Mouse (Mus musculus): Measurements from ENCODE around the gene Elf4. TPM values are rescaled to one million over a fixed set of nuclear protein-coding genes. Genes with fewer than 3 reads are reported as not detected.

The Elf4 gene
- total and polyA plus RNA-seq, 3 experiments, result 3.4 to 15.3 TPM; not detected in 1

DNA sequence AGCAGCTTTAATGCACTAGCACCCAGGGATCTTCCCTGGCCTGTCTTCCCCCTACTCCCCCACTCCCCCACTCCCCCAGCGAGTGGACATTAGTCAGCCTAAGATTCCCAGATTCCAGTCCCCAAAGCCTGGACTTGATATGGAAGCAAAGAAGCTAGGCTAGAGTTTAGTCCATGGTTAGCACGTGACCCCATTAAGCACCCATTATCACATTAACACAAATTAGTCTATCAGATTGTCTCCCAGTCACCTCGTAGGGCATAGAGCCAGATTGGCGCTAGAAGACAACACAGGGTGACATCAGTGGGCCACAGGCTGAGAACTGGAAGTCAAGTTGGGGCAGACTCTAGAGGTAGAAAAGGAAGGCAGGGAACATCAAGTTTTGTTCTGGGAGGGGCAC, 1.9 kb downstream of the Elf4 start:
- H3K9me3 ChIP-seq (replicated peaks; ENCODE audit: insufficient read depth, low read length), result no peaks in the 10 kb centered on the region
- no peaks in the 10 kb centered on the region for H3K27me3 ChIP-seq (ENCODE audit: control insufficient read depth in 1 of 2, insufficient read depth in 2 of 2, low read length in 2 of 2)
- H3K36me3 ChIP-seq (ENCODE audit: control insufficient read depth in 1 of 2, insufficient read depth in 2 of 2, low read length in 2 of 2), result peaks cover 0 to 8% of the 10 kb centered on the region in 2 experiments; a peak in 1 of 4 replicates
- DNase-seq (ENCODE audit: low read depth, low spot score), result peak; percentile 23
- H3K79me2 ChIP-seq (ENCODE audit: control insufficient read depth, insufficient read depth, low read length, poor library complexity), result no peaks in the 10 kb centered on the region; the same call in 1 of the 2 replicates
- no peak overlapping the region for H3K9ac ChIP-seq (ENCODE audit: control insufficient read depth, low read depth, low read length, poor library complexity, severe bottlenecking)
- H3K4me3 ChIP-seq (ENCODE audit: control insufficient read depth in 1 of 2, insufficient read depth in 1 of 2, low read depth in 2 of 2, low read length in 2 of 2), result no peak overlapping the region
- H3K27ac ChIP-seq (ENCODE audit: control insufficient read depth, low read depth, low read length), result no peak overlapping the region
- TF ChIP-seq USF1 (IDR thresholded peaks at IDR 0.05; ENCODE audit: low read depth, low read length) (peak; percentile 78), RAD21 (IDR thresholded peaks at IDR 0.05; ENCODE audit: low read depth, low read length) (no peak), BHLHE40 (IDR thresholded peaks at IDR 0.05; ENCODE audit: borderline replicate concordance, low read depth, low read length) (peak; percentile 62; the same call in 1 of the 2 replicates), RCOR1 (IDR thresholded peaks at IDR 0.05; ENCODE audit: low read depth, low read length) (0 out of 2 replicates have a peak, but pooled peaks have one; percentile 10), SMC3 (IDR thresholded peaks at IDR 0.05; ENCODE audit: low read depth, low read length) (no peak)
- H3K4me1 ChIP-seq (ENCODE audit: control insufficient read depth in 1 of 2, insufficient read depth in 2 of 2, low read length in 2 of 2), result peaks cover 1 to 13% of the 10 kb centered on the region in 2 experiments; a peak in 2 of 4 replicates

DNA sequence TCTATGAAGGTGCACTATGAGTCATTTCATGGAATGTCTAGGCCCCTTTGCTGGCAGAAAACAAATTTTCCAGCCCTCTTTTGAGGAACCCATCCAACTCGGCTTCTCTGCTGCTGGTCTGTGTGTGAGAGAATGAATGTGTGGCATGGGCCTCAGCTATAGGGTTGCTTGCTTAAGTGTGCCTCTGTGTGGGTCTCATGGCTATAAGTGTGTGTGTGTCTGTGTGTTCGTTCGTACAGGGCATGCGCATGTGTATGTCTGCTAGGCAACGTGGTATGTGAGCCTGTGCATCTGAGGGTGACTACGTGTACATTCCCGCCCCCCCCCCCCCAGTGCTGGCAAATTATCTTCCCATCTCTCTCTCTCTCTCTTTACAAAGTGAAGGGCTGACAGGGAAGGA, 2.4 kb downstream of the Elf4 start:
- no peak for TF ChIP-seq ETS1 (IDR thresholded peaks at IDR 0.05; ENCODE audit: low read depth, low read length)
- TF ChIP-seq NELFE (IDR thresholded peaks at IDR 0.05; ENCODE audit: low read depth, low read length), result no peak
- TF ChIP-seq BHLHE40 (IDR thresholded peaks at IDR 0.05; ENCODE audit: borderline replicate concordance, low read depth, low read length), result no peak
- no peak for TF ChIP-seq ZNF384 (IDR thresholded peaks at IDR 0.05; ENCODE audit: low read depth, low read length)
- TF ChIP-seq RCOR1 (IDR thresholded peaks at IDR 0.05; ENCODE audit: low read depth, low read length), result no peak
- no peak for TF ChIP-seq TAL1 (IDR thresholded peaks at IDR 0.05; ENCODE audit: low read length)
- TF ChIP-seq CTCF (IDR thresholded peaks at IDR 0.05 in 2 of 3, conservative IDR thresholded peaks at IDR 0.05 in 1 of 3; ENCODE audit: control insufficient read depth in 1 of 3, insufficient read depth in 1 of 3, low read depth in 2 of 3, low read length in 3 of 3, poor library complexity in 1 of 3, severe bottlenecking in 1 of 3), result no peak
- no peak for TF ChIP-seq POLR2AphosphoS2 (IDR thresholded peaks at IDR 0.05; ENCODE audit: low read length)
- TF ChIP-seq POLR2AphosphoS5 (IDR thresholded peaks at IDR 0.05; ENCODE audit: borderline replicate concordance, low read depth, low read length), result no peak
- Histone ChIP-seq H3K4me3 (ENCODE audit: control insufficient read depth in 1 of 2, insufficient read depth in 1 of 2, low read depth in 2 of 2, low read length in 2 of 2) (no peak overlapping the region), H3K9me3 (replicated peaks; ENCODE audit: insufficient read depth, low read length) (no peaks in the 10 kb centered on the region), H3K79me2 (ENCODE audit: control insufficient read depth, insufficient read depth, low read length, poor library complexity) (no peaks in the 10 kb centered on the region; the same call in 1 of the 2 replicates), H3K27ac (ENCODE audit: control insufficient read depth, low read depth, low read length) (no peak overlapping the region), H3K9ac (ENCODE audit: control insufficient read depth, low read depth, low read length, poor library complexity, severe bottlenecking) (no peak overlapping the region), H3K36me3 (ENCODE audit: control insufficient read depth in 1 of 2, insufficient read depth in 2 of 2, low read length in 2 of 2) (peaks cover 0 to 5% of the 10 kb centered on the region in 2 experiments; a peak in 1 of 4 replicates), H3K27me3 (ENCODE audit: control insufficient read depth in 1 of 2, insufficient read depth in 2 of 2, low read length in 2 of 2) (no peaks in the 10 kb centered on the region), H3K4me1 (ENCODE audit: control insufficient read depth in 1 of 2, insufficient read depth in 2 of 2, low read length in 2 of 2) (peaks cover 1 to 10% of the 10 kb centered on the region in 2 experiments; a peak in 1 of 4 replicates)
- no peak for DNase-seq (ENCODE audit: low read depth, low spot score)

DNA sequence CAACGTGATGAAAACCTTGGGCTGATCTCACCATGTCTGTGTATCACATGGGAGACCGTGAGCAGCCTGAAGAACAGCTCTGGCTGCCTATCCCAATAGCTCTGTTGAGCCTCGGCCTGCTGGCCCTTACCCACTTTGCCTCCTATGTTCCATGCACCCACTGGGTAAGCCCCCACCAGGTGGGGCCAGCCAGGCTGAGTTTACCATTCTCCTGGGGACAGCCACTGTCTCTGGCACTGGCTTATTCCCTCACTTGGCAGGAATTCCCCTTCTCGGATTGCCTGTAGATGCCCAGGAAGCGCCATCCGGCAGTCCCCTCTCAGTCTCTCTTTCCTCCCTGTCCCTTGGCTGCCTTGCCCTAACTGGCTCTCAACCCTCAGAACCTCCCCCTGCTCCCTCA, 6.0 kb downstream of the Elf4 start:
- H3K4me3 ChIP-seq (ENCODE audit: control insufficient read depth in 1 of 2, insufficient read depth in 1 of 2, low read depth in 2 of 2, low read length in 2 of 2), result no peak overlapping the region
- no peak for DNase-seq (ENCODE audit: low read depth, low spot score)
- TF ChIP-seq USF1 (IDR thresholded peaks at IDR 0.05; ENCODE audit: low read depth, low read length) (no peak), NRF1 (IDR thresholded peaks at IDR 0.05; ENCODE audit: insufficient read depth, low read depth, low read length, poor library complexity, severe bottlenecking) (no peak), CTCF (IDR thresholded peaks at IDR 0.05 in 2 of 3, conservative IDR thresholded peaks at IDR 0.05 in 1 of 3; ENCODE audit: control insufficient read depth in 1 of 3, insufficient read depth in 1 of 3, low read depth in 2 of 3, low read length in 3 of 3, poor library complexity in 1 of 3, severe bottlenecking in 1 of 3) (no peak), CHD1 (IDR thresholded peaks at IDR 0.05; ENCODE audit: low read depth, low read length) (no peak), MAZ (IDR thresholded peaks at IDR 0.05; ENCODE audit: low read depth, low read length) (no peak), ZNF384 (IDR thresholded peaks at IDR 0.05; ENCODE audit: low read depth, low read length) (no peak), TBP (IDR thresholded peaks at IDR 0.05; ENCODE audit: low read depth, low read length) (no peak), RAD21 (IDR thresholded peaks at IDR 0.05; ENCODE audit: low read depth, low read length) (no peak), NELFE (IDR thresholded peaks at IDR 0.05; ENCODE audit: low read depth, low read length) (no peak), USF2 (IDR thresholded peaks at IDR 0.05; ENCODE audit: borderline replicate concordance in 1 of 2, insufficient read depth in 1 of 2, low read depth in 1 of 2, low read length in 2 of 2) (no peak), TAL1 (IDR thresholded peaks at IDR 0.05; ENCODE audit: low read length) (no peak)
- peaks cover 0 to 15% of the 10 kb centered on the region in 2 experiments; a peak in 2 of 4 replicates for H3K4me1 ChIP-seq (ENCODE audit: control insufficient read depth in 1 of 2, insufficient read depth in 2 of 2, low read length in 2 of 2)
- H3K27me3 ChIP-seq (ENCODE audit: control insufficient read depth in 1 of 2, insufficient read depth in 2 of 2, low read length in 2 of 2), result no peaks in the 10 kb centered on the region
- H3K79me2 ChIP-seq (ENCODE audit: control insufficient read depth, insufficient read depth, low read length, poor library complexity), result peaks cover 17% of the 10 kb centered on the region
- no peak overlapping the region for H3K9ac ChIP-seq (ENCODE audit: control insufficient read depth, low read depth, low read length, poor library complexity, severe bottlenecking)
- H3K36me3 ChIP-seq (ENCODE audit: control insufficient read depth in 1 of 2, insufficient read depth in 2 of 2, low read length in 2 of 2), result peaks cover 0 to 12% of the 10 kb centered on the region in 2 experiments; a peak in 2 of 4 replicates
- H3K27ac ChIP-seq (ENCODE audit: control insufficient read depth, low read depth, low read length), result no peak overlapping the region
- no peaks in the 10 kb centered on the region for H3K9me3 ChIP-seq (replicated peaks; ENCODE audit: insufficient read depth, low read length)
